Mouse (Mus musculus): ENCODE measurements at regions not wholly inside any gene's neighbourhood (a gene's known extent, or its start where the extent isn't known, plus 50 kb on each side); places are given as distances from the start of the nearest gene placed in this dataset.

DNA sequence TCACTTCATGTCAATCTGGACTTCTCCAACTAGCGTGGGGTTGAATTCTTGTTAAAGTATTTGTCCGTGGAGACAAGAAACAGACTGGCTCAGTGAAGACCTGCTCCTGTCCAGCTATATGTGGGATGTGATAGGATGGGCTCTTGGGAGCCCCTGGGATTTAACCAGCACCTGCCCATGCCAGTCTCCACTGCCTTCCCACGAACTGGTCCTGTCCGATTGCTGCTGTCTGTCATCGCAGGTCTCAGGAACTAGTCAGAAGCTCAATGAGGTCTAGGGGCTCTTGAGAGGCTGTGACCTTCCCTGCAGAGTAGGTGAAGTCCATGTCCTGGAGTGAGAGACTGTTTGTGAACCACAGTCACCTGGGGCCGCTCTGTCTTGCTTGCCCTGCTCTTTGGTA lies 62.8 kb upstream of the Lrpap1 start:
- no peak for TF ChIP-seq CTCF (conservative IDR thresholded peaks at IDR 0.05; ENCODE audit: insufficient read depth, insufficient read length, low read depth, low read length)
- TF ChIP-seq POLR2A (IDR thresholded peaks at IDR 0.05; ENCODE audit: low read depth, low read length): no peak

Data from kidney, adult 2 months (tissue).